Mouse (Mus musculus) embryonic fibroblast, embryonic 13.5 days (primary cell): ENCODE measurements around the gene Tars2.

Experiments
- CTCF ChIP-seq: IDR thresholded peaks from 2 replicates; pipeline ENCODE4 v1.5.1; 2011; ENCODE audit warnings: mild to moderate bottlenecking, control low read depth, low read length, moderate library complexity, borderline replicate concordance; ENCODE audit not compliant: insufficient read depth
- POLR2A ChIP-seq: IDR thresholded peaks from 2 replicates; pipeline ENCODE4 v1.6.1; 2011; ENCODE audit warnings: low read depth, mild to moderate bottlenecking, control low read depth, low read length, moderate library complexity

GRCm38 (mm10) chr3:95732744-95733521 lies 27.1 kb downstream of the Tars2 start:
- TF ChIP-seq POLR2A, result 0 out of 2 replicates have a peak, but pooled peaks have one; percentile 17
- no peak for TF ChIP-seq CTCF
